Mouse (Mus musculus) liver, adult 2 months (tissue): ENCODE results near the gene Dync1i2.

Experiments used
- CTCF ChIP-seq: fragments of 200-500 bp; IDR thresholded peaks from 2 replicates; pipeline ENCODE4 v1.5.1; 2011; ENCODE audit warnings: low read depth, low read length, control low read depth
- POLR2A ChIP-seq: fragments of 200-500 bp; IDR thresholded peaks from 2 replicates; pipeline ENCODE4 v1.6.1; 2011; ENCODE audit warnings: low read length, control low read depth; ENCODE audit not compliant: insufficient read depth; ENCODE audit errors: extremely low read depth

DNA sequence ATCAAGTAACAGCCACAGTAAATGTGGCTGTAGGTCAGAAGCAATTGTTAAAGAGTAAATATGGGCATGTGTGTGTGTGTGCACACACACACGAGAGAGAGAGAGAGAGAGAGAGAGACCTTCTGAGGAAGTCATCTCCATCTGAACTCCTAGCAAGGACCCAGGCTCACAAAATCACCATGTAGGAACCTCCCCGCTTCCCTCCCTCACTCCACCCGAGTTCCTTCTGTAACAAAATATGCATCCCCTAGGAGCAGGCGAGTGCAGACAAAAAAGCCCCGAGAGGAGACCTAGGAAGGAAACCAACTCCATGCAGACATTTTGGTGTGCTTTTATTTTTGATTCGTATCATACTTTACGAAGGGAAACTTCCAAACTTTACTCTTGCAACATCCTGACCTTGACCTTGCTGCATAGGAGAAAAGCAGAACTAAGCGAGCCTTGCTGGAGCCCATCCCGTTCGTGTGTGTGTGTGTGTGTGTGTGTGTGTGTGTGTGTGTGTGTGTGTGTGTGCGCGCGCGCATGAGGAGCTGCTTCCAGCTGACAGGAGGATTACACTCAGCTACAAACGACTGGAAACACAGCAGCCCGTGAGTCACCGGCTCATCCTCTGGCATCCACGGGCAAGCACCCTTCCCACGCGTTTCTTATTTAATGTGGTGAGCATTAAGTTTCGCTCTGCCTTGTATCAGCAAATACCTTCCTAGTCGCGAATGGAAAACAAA lies 62.6 kb downstream of the Dync1i2 start:
- TF ChIP-seq POLR2A: no peak
- TF ChIP-seq CTCF: no peak
